Mouse (Mus musculus) olfactory bulb, adult 2 months (tissue): Measurements from ENCODE around the gene Arhgef40. TPM values are rescaled to one million over a fixed set of nuclear protein-coding genes. Genes with fewer than 3 reads are reported as not detected.

Experiments
- H3K27ac ChIP-seq: fragments of 200-500 bp; 2 replicates; pipeline ENCODE4 v1.5.1; 2012; ENCODE audit warnings: low read depth, low read length; ENCODE audit not compliant: insufficient read depth
- H3K4me1 ChIP-seq: fragments of 200-500 bp; 2 replicates; pipeline ENCODE4 v1.6.1; 2012; ENCODE audit warnings: low read length; ENCODE audit not compliant: control insufficient read depth, insufficient read depth
- H3K4me3 ChIP-seq: fragments of 200-500 bp; 2 replicates; pipeline ENCODE4 v1.5.1; 2012; ENCODE audit warnings: mild to moderate bottlenecking, low read depth, low read length, moderate library complexity; ENCODE audit not compliant: insufficient read depth
- CTCF ChIP-seq: fragments of 200-500 bp; IDR thresholded peaks from 2 replicates; pipeline ENCODE4 v1.5.1; 2012; ENCODE audit warnings: low read depth, mild to moderate bottlenecking, low read length, moderate library complexity; ENCODE audit not compliant: insufficient read depth
- POLR2A ChIP-seq: fragments of 200-500 bp; IDR thresholded peaks from 2 replicates; pipeline ENCODE4 v1.6.1; 2012; ENCODE audit warnings: mild to moderate bottlenecking, low read depth, low read length, moderate library complexity; ENCODE audit not compliant: insufficient read depth
- WGBS: fragments of 180-500 bp; shearing (Covaris S2); methylation state at CpG from one replicate; pipeline ENCODE4 v1.1.7; 2018; 5-methylcytosine and 5-hydroxymethylcytosine counted together
- polyA plus RNA-seq: library from polyadenylated mRNA; stranded (reverse); fragments of >200 nt; gene quantifications from 2 replicates; pipeline ENCODE4 v1.2.4, GENCODE M21; 2012; ENCODE audit warnings: low replicate concordance; ENCODE audit not compliant: missing spikeins, insufficient read depth, insufficient read length

Arhgef40 gene
- polyA plus RNA-seq, 1 experiment = not detected

DNA sequence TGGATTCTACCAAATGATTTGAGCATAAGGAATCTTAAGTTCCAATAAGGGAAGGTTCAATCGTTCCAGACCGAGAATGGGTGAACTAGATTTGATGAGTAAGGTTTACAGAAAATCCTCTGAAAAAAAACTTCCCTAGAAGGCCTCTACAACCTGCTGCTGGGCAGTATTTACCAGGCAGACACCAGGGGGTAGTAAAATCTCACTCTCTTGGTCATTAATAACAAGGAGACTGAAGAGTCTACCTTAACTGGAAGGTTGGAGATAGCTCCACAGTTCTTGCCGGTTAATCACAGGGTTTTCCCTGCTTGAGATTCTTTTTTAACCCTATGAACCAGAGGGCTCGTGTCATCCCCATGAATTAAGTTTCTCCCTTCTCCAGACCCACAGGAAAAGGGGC lies 1.3 kb upstream of the Arhgef40 start:
- no peak overlapping the region for H3K27ac ChIP-seq
- H3K4me3 ChIP-seq = no peak overlapping the region
- TF ChIP-seq POLR2A = no peak
- TF ChIP-seq CTCF = no peak
- peaks cover 20% of the 10 kb centered on the region for H3K4me1 ChIP-seq
- 72% methylated on average over 4 of the region's 4 CpGs for WGBS

DNA sequence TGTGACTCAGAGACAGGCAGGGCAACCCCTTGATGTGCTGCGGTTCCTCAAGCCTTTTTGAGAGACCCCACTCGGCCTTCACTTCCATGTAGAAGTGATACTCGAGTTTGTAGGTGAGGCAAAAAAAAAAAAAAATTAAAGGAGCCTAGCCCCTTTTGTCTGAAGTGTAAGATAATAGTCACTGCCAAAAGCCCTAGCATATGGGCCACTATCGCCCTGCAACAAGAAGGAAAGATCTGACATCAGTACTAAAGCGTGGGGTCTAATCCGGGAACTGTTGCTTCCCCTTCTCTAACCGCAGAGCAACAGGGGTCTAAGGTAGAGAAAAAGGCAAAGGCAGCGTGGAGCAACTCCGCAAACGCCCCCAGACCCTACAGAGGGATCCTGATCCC lies 668 bp upstream of the Arhgef40 start:
- H3K27ac ChIP-seq = no peak overlapping the region
- no peak for TF ChIP-seq CTCF
- no peak for TF ChIP-seq POLR2A
- peaks cover 20% of the 10 kb centered on the region for H3K4me1 ChIP-seq
- WGBS = 38% methylated on average over 10 of the region's 10 CpGs
- H3K4me3 ChIP-seq = peak overlapping the region; percentile 52

DNA sequence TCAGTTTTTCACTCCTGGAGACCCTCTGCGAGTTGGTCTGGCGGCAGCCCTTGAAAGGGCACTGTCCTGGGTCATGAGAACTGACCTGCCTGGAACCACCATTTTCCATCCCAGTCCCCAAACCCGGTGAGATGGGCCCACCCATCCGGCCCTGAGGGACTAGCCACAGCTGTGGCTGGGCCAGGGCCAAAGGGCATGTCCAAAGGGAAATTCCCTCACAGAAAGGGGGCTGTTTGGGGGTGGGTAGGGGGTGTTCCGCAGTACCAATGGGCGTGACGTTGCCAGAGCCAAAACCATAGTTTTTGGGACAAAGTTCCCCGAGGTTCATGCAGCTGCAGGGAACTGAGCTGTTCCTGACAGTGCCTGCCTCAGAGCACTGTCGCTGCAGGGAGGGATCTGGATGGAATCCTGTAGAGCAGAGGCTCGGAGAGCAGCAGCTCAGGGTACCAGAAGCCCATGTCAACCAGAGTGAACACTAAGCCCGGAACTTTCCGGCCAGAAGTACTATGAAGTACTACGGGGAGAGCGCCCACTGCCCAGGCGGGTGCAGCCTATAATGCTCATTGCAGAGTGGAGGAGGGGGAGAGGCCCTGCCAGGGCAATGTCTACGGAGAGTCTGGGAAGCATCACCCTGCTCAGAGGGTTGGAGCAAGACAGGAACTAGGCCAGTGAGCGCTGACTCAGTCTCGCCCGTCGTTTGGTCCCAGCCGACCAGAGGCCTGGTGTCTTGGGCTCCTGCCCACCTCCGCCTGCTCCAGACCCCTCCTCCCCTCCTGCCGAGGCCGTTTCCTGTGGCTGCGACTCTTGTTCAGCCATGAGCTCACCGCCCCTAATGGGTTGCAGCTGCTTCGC lies 1.0 kb downstream of the Arhgef40 start:
- 2% methylated on average over 27 of the region's 27 CpGs for WGBS
- H3K27ac ChIP-seq = peak overlapping the region; percentile 89
- peak overlapping the region; percentile 52 for H3K4me3 ChIP-seq
- TF ChIP-seq CTCF = no peak
- TF ChIP-seq POLR2A = no peak
- H3K4me1 ChIP-seq = peaks cover 20% of the 10 kb centered on the region

DNA sequence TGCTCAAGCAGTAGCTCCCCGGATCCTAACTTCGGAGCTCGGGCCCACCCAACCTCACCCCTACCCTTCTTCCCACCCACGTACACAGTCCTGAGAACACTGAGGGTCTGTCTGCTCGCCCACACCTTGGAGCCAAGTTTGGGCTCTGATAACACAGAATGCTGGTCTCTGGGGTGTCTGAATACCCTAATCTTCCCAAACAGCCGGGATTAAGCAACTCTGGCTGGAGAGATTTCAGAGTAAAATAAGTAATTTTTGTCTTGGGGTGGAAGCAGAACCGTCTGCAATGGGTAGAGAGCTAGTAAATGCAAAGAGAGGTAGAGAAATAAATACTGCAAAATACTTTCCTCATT lies 1.6 kb downstream of the Arhgef40 start:
- H3K4me1 ChIP-seq = peaks cover 20% of the 10 kb centered on the region
- peak overlapping the region; percentile 52 for H3K4me3 ChIP-seq
- peak overlapping the region; percentile 89 for H3K27ac ChIP-seq
- TF ChIP-seq CTCF = no peak
- TF ChIP-seq POLR2A = no peak
- 8% methylated on average over 7 of the region's 7 CpGs for WGBS

DNA sequence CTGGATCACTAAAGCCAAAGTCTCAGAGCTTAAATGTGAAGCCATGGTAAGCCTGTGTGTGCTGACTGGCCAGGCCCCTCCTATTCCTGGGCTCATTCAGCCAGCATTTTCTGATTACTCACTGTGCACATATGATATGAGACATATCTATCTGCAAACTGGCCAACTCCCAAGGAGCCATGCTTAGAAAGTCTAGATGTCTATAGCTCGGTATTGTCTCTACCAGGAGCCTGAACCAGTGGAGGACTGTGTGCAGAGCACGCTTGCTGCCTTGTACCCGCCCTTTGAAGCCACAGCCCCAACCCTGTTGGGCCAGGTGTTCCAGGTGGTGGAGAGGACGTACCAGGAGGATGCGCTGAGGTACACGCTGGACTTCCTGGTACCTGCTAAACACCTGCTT lies 2.7 kb downstream of the Arhgef40 start:
- Histone ChIP-seq H3K4me1 (peaks cover 20% of the 10 kb centered on the region), H3K27ac (no peak overlapping the region), H3K4me3 (no peak overlapping the region)
- 95% methylated on average over 6 of the region's 6 CpGs for WGBS
- no peak for TF ChIP-seq POLR2A
- TF ChIP-seq CTCF = no peak

DNA sequence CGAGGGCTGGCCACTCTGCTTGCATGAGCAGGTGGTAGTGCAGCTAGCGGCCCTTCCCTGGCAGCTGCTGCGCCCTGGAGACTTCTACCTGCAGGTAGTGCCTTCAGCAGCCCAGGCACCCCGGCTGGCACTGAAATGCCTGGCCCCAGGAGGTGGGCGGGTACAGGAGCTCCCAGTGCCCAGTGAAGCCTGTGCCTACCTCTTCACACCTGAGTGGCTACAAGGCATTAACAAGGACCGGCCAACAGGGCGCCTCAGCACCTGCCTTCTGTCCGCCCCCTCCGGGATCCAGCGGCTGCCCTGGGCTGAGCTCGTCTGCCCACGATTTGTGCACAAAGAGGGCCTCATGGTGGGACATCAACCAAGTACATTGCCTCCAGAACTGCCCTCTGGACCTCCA lies 4.2 kb downstream of the Arhgef40 start:
- TF ChIP-seq CTCF = no peak
- TF ChIP-seq POLR2A = no peak
- WGBS = 82% methylated on average over 12 of the region's 12 CpGs
- peaks cover 20% of the 10 kb centered on the region for H3K4me1 ChIP-seq
- H3K4me3 ChIP-seq = no peak overlapping the region
- no peak overlapping the region for H3K27ac ChIP-seq

DNA sequence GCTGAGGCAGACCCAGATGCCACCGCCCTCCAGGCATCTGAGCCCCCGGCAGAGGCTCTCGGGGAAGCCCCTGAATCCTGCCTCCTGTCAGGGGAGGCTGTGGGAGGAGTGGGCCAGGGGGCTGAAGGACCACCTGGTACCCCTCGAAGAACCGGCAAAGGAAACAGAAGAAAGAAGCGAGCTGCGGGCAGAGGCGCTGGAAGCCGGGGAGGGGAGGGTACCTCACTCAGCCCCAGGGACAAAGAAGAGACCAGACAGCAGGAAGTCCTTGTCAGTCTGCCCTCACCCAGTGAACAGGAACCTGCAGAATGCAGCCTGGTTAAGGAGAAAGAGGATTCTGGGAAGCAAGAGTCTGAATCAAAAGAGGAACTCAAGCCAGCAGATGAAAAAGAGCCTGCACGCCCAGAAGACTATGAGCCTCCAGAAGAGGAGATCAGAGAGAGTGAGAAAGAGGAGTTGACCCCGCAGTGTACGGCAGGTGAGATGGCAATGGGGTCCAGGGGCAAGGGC lies 5.0 kb downstream of the Arhgef40 start:
- TF ChIP-seq POLR2A = no peak
- no peak for TF ChIP-seq CTCF
- 74% methylated on average over 12 of the region's 12 CpGs for WGBS
- Histone ChIP-seq H3K27ac (no peak overlapping the region), H3K4me1 (peaks cover 14% of the 10 kb centered on the region), H3K4me3 (no peak overlapping the region)

DNA sequence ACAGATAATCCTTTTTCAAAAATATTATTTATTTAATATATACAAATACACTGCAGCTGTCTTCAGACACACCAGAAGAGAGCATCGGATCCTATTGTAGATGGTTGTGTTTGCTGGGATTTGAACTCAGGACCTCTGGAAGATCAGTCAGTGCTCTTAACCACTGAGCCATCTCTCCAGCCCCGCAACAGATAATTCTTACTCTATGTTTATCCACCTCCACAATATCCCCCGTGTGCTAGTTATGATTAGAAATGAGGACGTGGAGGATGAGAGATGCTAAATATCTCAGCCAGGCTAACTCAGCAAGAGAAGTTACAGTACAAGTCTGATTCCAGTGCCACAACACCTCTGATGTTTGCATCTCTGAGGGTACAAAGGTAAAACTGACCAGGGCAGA lies 9.9 kb downstream of the Arhgef40 start:
- TF ChIP-seq POLR2A (no peak), CTCF (no peak)
- Histone ChIP-seq H3K4me3 (no peak overlapping the region), H3K27ac (no peak overlapping the region), H3K4me1 (no peaks in the 10 kb centered on the region; the same call in 1 of the 2 replicates)
- WGBS = 85% methylated on average over 4 of the region's 4 CpGs

DNA sequence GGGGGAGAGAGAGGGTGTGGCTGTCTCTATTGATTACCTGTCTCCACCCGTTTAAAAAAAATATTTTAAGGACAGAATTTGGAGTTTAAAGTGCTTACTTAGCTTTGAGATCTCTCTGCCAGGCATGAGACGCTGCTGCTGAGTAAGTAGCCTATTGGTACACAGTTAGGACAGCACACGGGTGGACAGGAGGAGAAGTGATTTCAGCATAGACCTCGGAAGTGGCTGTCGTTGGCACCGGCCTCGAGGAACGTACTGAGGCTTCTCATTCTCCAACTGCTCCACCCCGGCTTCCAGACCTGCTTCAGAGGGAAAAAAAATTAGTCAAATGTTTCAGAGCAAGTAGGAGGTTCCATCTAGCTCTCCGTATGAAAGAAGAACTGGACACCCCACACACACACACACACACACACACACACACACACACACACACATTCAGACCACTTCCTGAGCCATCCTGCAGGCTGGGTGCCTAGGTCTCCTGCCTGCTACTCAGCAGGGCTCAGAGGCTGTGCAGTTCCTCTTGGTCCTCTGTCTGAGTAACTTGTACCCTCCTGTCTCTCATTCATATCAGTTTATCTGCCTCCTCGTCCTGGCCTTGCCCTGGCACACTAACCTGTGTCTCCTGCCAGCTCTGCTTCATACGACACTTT lies 10.8 kb downstream of the Arhgef40 start:
- H3K4me1 ChIP-seq = no peaks in the 10 kb centered on the region
- TF ChIP-seq POLR2A (no peak), CTCF (no peak)
- WGBS = 78% methylated on average over 12 of the region's 12 CpGs
- no peak overlapping the region for H3K27ac ChIP-seq
- no peak overlapping the region for H3K4me3 ChIP-seq
